Mouse (Mus musculus) thymus, postnatal 10 days (tissue): Measurements from ENCODE around the gene Bean1.
"Not testable (repeated sequence)": the region's sequence is repeated elsewhere in the genome, so short reads cannot be mapped to it uniquely, and the experiment has no call there.

Source experiments
- DNase-seq, 2 experiments: peaks; one replicate each; pipeline ENCODE4 v3.0.0; 2021; ENCODE audit warnings: low spot score in 2 of 2

The Bean1 gene

GRCm38 (mm10) chr8:104242038-104242644, 71.9 kb downstream of the Bean1 start:
- no peak for DNase-seq

- DNase-seq = no peak
Observed at GRCm38 (mm10) chr8:104246621-104247020, 76.4 kb downstream of the Bean1 start.

- peak; percentile 19 to 27 for DNase-seq
Observed at GRCm38 (mm10) chr8:104247054-104247907, 77.0 kb downstream of the Bean1 start.

- DNase-seq = peak; percentile 23 to 42
Observed at GRCm38 (mm10) chr8:104247908-104248275, 77.7 kb downstream of the Bean1 start.

GRCm38 (mm10) chr8:104248276-104248675, 78.0 kb downstream of the Bean1 start, which contains the start of gene Tk2:
TSS of gene Tk2 (minus strand) at chr8:104248558.
- DNase-seq = peak; percentile 68 to 76

GRCm38 (mm10) chr8:104249442-104249996, 79.3 kb downstream of the Bean1 start:
- no peak for DNase-seq

GRCm38 (mm10) chr8:104250439-104251367, 80.5 kb downstream of the Bean1 start, which contains the start of gene Cklf:
TSS of gene Cklf (plus strand) at chr8:104250861.
- DNase-seq = peak; percentile 68 to 79

GRCm38 (mm10) chr8:104251461-104251860, 81.2 kb downstream of the Bean1 start:
- no peak for DNase-seq

- peak in 1 of 2 experiments; percentile 44 for DNase-seq
Observed at GRCm38 (mm10) chr8:104253016-104253415, 82.8 kb downstream of the Bean1 start.

GRCm38 (mm10) chr8:104261802-104262201, 91.6 kb downstream of the Bean1 start:
- not testable (repeated sequence) for DNase-seq

GRCm38 (mm10) chr8:104264271-104264935, 94.2 kb downstream of the Bean1 start:
- DNase-seq = not testable (repeated sequence)

- no peak for DNase-seq
Observed at GRCm38 (mm10) chr8:104268368-104268767, 98.1 kb downstream of the Bean1 start.
